In genomic region chr12:60820979-60821378, GRCm38 (mm10) we compare ENCODE assay signal across 13 mouse cellular contexts.
DNase-seq lines count a peak whose midpoint lies in the region; TF ChIP-seq lines count a peak whose summit lies in the region.
"Had no signal": no experiment of that assay in that cellular context is flagged by ENCODE, and none has a peak within 500 bp of the region (broad histone marks: within the 10 kb centered on the region; RNA-seq: fewer than 3 reads in every experiment).

No protein-coding gene starts in this region.

- TF ChIP-seq CTCF in gastrocnemius, adult 2 months (IDR thresholded peaks at IDR 0.05), result no peak

- H3K4me3 ChIP-seq in gastrocnemius, adult 2 months, result no peak overlapping the region
- H3K4me3 ChIP-seq: heart, embryonic 15.5 days; limb, embryonic 12.5 days; neural tube, embryonic 13.5 days had no signal

- DNase-seq in cerebellum, postnatal 14 days, result peak; percentile 69 to 88
- DNase-seq in cerebellum, adult 11-12 months, result no peak
- peak; percentile 1 for DNase-seq in retina, postnatal 1 day
- no peak for DNase-seq in retina, embryonic 14.5 days (ENCODE audit: low spot score)
- peak; percentile 8 to 21 for DNase-seq in left cerebral cortex, adult 18-20 months (ENCODE audit: low spot score in 2 of 2)
- DNase-seq in telencephalon, adult 2 months (ENCODE audit: low read depth, low spot score), result peak; percentile 52
- no peak for DNase-seq in kidney, postnatal 25 days
- no peak for DNase-seq in gastrocnemius, adult 2 months
- DNase-seq: gastrocnemius, postnatal 10 days; lung, adult 18-20 months had no signal

- H3K27ac ChIP-seq in gastrocnemius, adult 2 months, result no peak overlapping the region
- H3K27ac ChIP-seq: heart, embryonic 15.5 days; limb, embryonic 12.5 days; neural tube, embryonic 13.5 days had no signal

- intact Hi-C loops in gastrocnemius, adult 2 months (cut with DNase I), result no loop called here

Comparison
In these comparisons a context has a peak if more than half of its experiments do, and no peak if none do; other contexts are left out.
1. DNase-seq: peak in cerebellum, postnatal 14 days (2 of 2), retina, postnatal 1 day (single experiment), left cerebral cortex, adult 18-20 months (2 of 2) and telencephalon, adult 2 months (single experiment); none in cerebellum, adult 11-12 months (single experiment), retina, embryonic 14.5 days (single experiment), kidney, postnatal 25 days (0 of 2) and gastrocnemius, adult 2 months (single experiment).